Mouse (Mus musculus): ENCODE results near the gene Gm14214. TPM values are rescaled to one million over a fixed set of nuclear protein-coding genes. Genes with fewer than 3 reads are reported as not detected.

Gm14214 gene
- polyA plus RNA-seq, 2 experiments: not detected

DNA sequence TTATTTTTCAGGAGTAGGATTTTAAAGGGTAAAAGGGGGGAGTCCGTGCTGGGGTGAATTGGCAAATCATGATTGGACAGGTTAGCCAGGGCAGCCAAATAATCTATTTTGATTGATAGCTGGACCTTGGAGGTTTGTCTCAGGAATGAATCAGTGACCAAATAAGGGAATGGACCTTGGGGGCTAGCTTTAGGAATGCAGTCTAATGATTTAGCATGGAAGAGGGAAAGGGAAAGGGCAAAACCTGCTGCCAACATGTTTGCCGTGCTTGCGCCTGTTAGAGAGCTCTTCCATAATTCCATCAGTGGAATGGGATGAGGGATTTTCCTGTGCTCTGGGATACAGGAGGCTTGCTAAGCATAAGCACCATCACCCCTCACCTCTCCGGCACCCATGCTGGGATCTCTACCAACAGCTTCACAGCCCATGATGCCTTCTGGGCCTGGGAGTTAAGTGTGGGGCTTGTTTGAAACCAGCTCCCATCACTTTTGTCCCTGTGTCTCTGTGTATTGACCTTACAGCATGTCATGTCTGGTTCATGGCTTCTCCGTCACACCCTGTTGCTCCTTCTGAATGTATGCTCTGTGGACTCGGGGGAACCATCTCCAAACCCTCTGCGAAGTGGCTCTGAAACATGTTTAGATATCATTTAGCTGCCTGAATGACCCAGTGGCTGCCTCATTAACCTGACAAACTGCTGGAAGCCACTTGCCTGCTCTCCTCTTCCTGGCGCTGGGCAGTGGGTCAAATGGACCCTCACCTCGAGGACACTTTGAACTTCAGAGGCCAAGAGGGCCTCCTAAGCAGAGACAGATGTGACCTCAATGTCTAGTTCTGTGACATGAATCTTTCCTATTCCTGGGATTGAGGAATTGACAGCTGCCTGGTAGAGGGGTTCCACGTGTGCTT lies 26.7 kb downstream of the Gm14214 start:
- H3K9me3 ChIP-seq (ENCODE audit: control insufficient read depth, low read length): no peaks in the 10 kb centered on the region
- WGBS: 47% methylated on average over 10 of the region's 10 CpGs
- H3K27me3 ChIP-seq (ENCODE audit: control insufficient read depth, insufficient read depth, low read length): no peaks in the 10 kb centered on the region
- no peak overlapping the region for H3K4me3 ChIP-seq (replicated peaks; ENCODE audit: low read length)
- H3K36me3 ChIP-seq (ENCODE audit: control insufficient read depth, insufficient read depth, low read length): no peaks in the 10 kb centered on the region
- DNase-seq (ENCODE audit: low spot score) (no peak), ATAC-seq (ENCODE audit: low FRiP score, low read depth) (no peak)
- no peak overlapping the region for H3K27ac ChIP-seq (replicated peaks; ENCODE audit: low read depth, low read length)
- H3K4me1 ChIP-seq (ENCODE audit: control insufficient read depth, insufficient read depth, low read length): no peaks in the 10 kb centered on the region
- H3K4me2 ChIP-seq (replicated peaks; ENCODE audit: low read depth, low read length, severe bottlenecking): no peak overlapping the region
- H3K9ac ChIP-seq (ENCODE audit: low read depth, low read length, severe bottlenecking): no peak overlapping the region
- no peak for TF ChIP-seq POLR2A (IDR thresholded peaks at IDR 0.05; ENCODE audit: borderline replicate concordance, extremely low read depth, insufficient read depth, insufficient read length)

DNA sequence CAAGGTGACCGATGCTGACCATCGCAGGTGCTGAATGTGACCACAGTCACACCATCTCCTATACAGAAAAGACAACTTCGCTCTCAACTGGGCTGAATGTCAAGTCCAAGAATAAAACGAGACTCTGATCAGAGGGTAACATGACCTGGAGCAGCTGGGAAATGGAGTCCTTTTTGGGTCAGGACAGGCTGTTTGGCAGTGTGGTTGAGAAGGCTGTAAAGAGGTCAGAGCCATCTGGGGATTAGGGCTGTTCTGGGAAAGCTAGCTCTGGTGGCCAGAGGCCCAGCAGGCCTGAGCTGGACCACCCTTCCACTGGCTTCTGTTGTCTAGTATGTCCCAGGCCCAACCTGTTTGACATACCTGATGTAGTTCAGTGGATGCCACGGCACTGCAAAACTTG lies 31.2 kb downstream of the Gm14214 start:
- Histone ChIP-seq H3K4me2 (replicated peaks; ENCODE audit: low read depth, low read length, severe bottlenecking) (no peak overlapping the region), H3K27ac (replicated peaks; ENCODE audit: low read depth, low read length) (no peak overlapping the region), H3K36me3 (ENCODE audit: control insufficient read depth, insufficient read depth, low read length) (no peaks in the 10 kb centered on the region), H3K4me3 (replicated peaks; ENCODE audit: low read length) (no peak overlapping the region), H3K27me3 (ENCODE audit: control insufficient read depth, insufficient read depth, low read length) (no peaks in the 10 kb centered on the region), H3K4me1 (ENCODE audit: control insufficient read depth, insufficient read depth, low read length) (peaks cover 11% of the 10 kb centered on the region), H3K9ac (ENCODE audit: low read depth, low read length, severe bottlenecking) (no peak overlapping the region), H3K9me3 (ENCODE audit: control insufficient read depth, low read length) (no peaks in the 10 kb centered on the region)
- WGBS: 81% methylated on average over 5 of the region's 5 CpGs
- DNase-seq (ENCODE audit: low spot score): no peak
- ATAC-seq (ENCODE audit: low FRiP score, low read depth): no peak
- no peak for TF ChIP-seq POLR2A (IDR thresholded peaks at IDR 0.05; ENCODE audit: borderline replicate concordance, extremely low read depth, insufficient read depth, insufficient read length)

DNA sequence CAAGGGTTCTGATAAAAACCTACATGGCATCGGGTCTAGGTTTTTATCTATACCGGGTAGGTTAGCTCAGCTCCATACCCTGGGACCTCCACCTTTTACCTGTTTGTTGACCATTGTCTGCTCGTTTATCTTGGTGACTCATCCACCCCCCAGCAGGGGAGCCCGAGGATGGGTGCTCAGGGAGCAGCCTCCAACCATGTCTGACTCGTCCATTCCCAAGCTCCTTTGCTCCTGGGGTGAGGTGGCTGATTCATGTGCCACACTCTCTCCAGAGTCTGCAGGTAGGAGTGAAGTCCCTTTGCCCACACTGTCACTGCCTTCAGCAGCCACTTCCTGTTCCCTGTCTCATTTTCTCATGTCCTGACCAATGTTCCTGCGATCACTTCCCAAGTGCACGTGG lies 33.8 kb downstream of the Gm14214 start:
- H3K4me1 ChIP-seq (ENCODE audit: control insufficient read depth, insufficient read depth, low read length): peaks cover 15% of the 10 kb centered on the region
- no peak overlapping the region for H3K9ac ChIP-seq (ENCODE audit: low read depth, low read length, severe bottlenecking)
- DNase-seq (ENCODE audit: low spot score) (no peak), ATAC-seq (ENCODE audit: low FRiP score, low read depth) (no peak)
- H3K36me3 ChIP-seq (ENCODE audit: control insufficient read depth, insufficient read depth, low read length): no peaks in the 10 kb centered on the region
- H3K4me2 ChIP-seq (replicated peaks; ENCODE audit: low read depth, low read length, severe bottlenecking): no peak overlapping the region
- no peak for TF ChIP-seq POLR2A (IDR thresholded peaks at IDR 0.05; ENCODE audit: borderline replicate concordance, extremely low read depth, insufficient read depth, insufficient read length)
- no peak overlapping the region for H3K27ac ChIP-seq (replicated peaks; ENCODE audit: low read depth, low read length)
- no peaks in the 10 kb centered on the region for H3K9me3 ChIP-seq (ENCODE audit: control insufficient read depth, low read length)
- no peaks in the 10 kb centered on the region for H3K27me3 ChIP-seq (ENCODE audit: control insufficient read depth, insufficient read depth, low read length)
- WGBS: 80% methylated on average over 7 of the region's 7 CpGs
- H3K4me3 ChIP-seq (replicated peaks; ENCODE audit: low read length): no peak overlapping the region

DNA sequence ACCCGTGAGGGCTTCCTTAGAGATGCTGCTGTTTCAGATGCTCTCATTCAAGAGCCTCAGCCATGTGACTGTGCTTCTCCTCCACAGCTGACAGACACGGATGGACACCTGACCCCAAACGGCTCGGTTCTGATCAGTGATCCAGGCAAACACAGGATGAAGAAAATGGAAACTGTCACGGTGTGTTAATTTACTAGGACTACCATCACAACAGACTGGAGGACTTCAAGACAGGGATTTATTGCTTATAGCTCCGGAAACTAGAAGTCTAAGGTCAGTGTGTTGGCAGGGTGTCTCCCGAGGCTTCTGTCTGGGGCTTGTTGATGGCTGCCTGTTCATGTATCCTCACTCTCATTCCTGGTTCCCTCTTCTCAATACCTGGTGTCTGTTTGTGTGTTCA lies 34.4 kb downstream of the Gm14214 start:
- H3K9ac ChIP-seq (ENCODE audit: low read depth, low read length, severe bottlenecking): no peak overlapping the region
- peaks cover 18% of the 10 kb centered on the region for H3K4me1 ChIP-seq (ENCODE audit: control insufficient read depth, insufficient read depth, low read length)
- H3K27ac ChIP-seq (replicated peaks; ENCODE audit: low read depth, low read length): no peak overlapping the region
- no peaks in the 10 kb centered on the region for H3K27me3 ChIP-seq (ENCODE audit: control insufficient read depth, insufficient read depth, low read length)
- H3K4me2 ChIP-seq (replicated peaks; ENCODE audit: low read depth, low read length, severe bottlenecking): no peak overlapping the region
- 29% methylated on average over 7 of the region's 7 CpGs for WGBS
- H3K9me3 ChIP-seq (ENCODE audit: control insufficient read depth, low read length): no peaks in the 10 kb centered on the region
- DNase-seq (ENCODE audit: low spot score) (no peak), ATAC-seq (ENCODE audit: low FRiP score, low read depth) (no peak)
- H3K36me3 ChIP-seq (ENCODE audit: control insufficient read depth, insufficient read depth, low read length): no peaks in the 10 kb centered on the region
- no peak for TF ChIP-seq POLR2A (IDR thresholded peaks at IDR 0.05; ENCODE audit: borderline replicate concordance, extremely low read depth, insufficient read depth, insufficient read length)
- no peak overlapping the region for H3K4me3 ChIP-seq (replicated peaks; ENCODE audit: low read length)

GRCm38 (mm10) chr2:154734977-154735376 lies 34.9 kb downstream of the Gm14214 start:
- Histone ChIP-seq H3K4me2 (replicated peaks; ENCODE audit: low read depth, low read length, severe bottlenecking) (no peak overlapping the region), H3K27ac (replicated peaks; ENCODE audit: low read depth, low read length) (no peak overlapping the region)

More at GRCm38 (mm10) chr2:154734977-154735376, 34.9 kb downstream of the Gm14214 start:
- H3K36me3 ChIP-seq (ENCODE audit: control insufficient read depth, insufficient read depth, low read length): no peaks in the 10 kb centered on the region
- WGBS: 18% methylated on average over 9 of the region's 9 CpGs
- H3K9ac ChIP-seq (ENCODE audit: low read depth, low read length, severe bottlenecking): no peak overlapping the region
- peaks cover 18% of the 10 kb centered on the region for H3K4me1 ChIP-seq (ENCODE audit: control insufficient read depth, insufficient read depth, low read length)
- no peak overlapping the region for H3K4me3 ChIP-seq (replicated peaks; ENCODE audit: low read length)
- no peaks in the 10 kb centered on the region for H3K9me3 ChIP-seq (ENCODE audit: control insufficient read depth, low read length)
- no peak for TF ChIP-seq POLR2A (IDR thresholded peaks at IDR 0.05; ENCODE audit: borderline replicate concordance, extremely low read depth, insufficient read depth, insufficient read length)
- no peak for DNase-seq (ENCODE audit: low spot score)
- no peak for ATAC-seq (ENCODE audit: low FRiP score, low read depth)
- H3K27me3 ChIP-seq (ENCODE audit: control insufficient read depth, insufficient read depth, low read length): no peaks in the 10 kb centered on the region

All from limb, embryonic 14.5 days (tissue).